Mouse (Mus musculus) testis, adult 2 months (tissue): ENCODE results near the gene Cdca8.

Source experiments
- CTCF ChIP-seq: fragments of 200-500 bp; IDR thresholded peaks from 2 replicates; pipeline ENCODE4 v1.5.1; 2012; ENCODE audit warnings: low read depth, mild to moderate bottlenecking, inconsistent platforms, low read length, moderate library complexity; ENCODE audit not compliant: control insufficient read depth, insufficient read depth, insufficient replicate concordance
- POLR2A ChIP-seq: fragments of 200-500 bp; IDR thresholded peaks from 2 replicates; pipeline ENCODE4 v1.6.1; 2012; ENCODE audit warnings: low read depth, mild to moderate bottlenecking, inconsistent platforms, low read length, moderate library complexity; ENCODE audit not compliant: control insufficient read depth

DNA sequence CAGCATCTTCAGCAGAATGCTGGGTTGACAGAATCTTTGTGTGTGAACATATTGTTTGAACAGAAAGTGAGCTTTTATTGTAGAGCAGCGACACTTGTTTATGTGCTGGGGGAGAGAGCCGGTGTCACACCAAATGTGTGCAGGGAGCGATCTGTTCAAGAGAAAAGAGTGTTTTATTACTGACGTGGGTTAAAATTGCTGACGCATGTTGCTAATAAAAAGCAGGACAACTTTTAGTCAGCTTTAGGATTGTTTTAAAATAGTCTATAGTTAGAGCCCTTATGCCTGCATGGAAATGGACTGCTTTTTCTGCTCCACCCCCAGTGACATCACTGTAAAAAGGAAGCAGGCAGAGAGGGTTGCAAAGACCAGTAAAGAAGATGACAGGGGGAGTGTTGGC lies 48.3 kb downstream of the Cdca8 start:
- TF ChIP-seq CTCF = no peak
- TF ChIP-seq POLR2A = no peak
